Mouse (Mus musculus) kidney, postnatal 14 days (tissue): ENCODE data around the gene Chit1.

Source experiments
- DNase-seq: peaks from one replicate; pipeline ENCODE4 v3.0.0; 2022; ENCODE audit warnings: mixed read lengths

The Chit1 gene

GRCm38 (mm10) chr1:134099516-134100235 is 11.4 kb upstream of the Chit1 start:
- peak; percentile 69 for DNase-seq

GRCm38 (mm10) chr1:134100401-134100800 is 10.6 kb upstream of the Chit1 start:
- no peak for DNase-seq

- DNase-seq: no peak
Measured at GRCm38 (mm10) chr1:134100928-134101327, 10.1 kb upstream of the Chit1 start.

GRCm38 (mm10) chr1:134101593-134101992 is 9.4 kb upstream of the Chit1 start:
- no peak for DNase-seq

- no peak for DNase-seq
Measured at GRCm38 (mm10) chr1:134103861-134104260, 7.2 kb upstream of the Chit1 start.

DNA sequence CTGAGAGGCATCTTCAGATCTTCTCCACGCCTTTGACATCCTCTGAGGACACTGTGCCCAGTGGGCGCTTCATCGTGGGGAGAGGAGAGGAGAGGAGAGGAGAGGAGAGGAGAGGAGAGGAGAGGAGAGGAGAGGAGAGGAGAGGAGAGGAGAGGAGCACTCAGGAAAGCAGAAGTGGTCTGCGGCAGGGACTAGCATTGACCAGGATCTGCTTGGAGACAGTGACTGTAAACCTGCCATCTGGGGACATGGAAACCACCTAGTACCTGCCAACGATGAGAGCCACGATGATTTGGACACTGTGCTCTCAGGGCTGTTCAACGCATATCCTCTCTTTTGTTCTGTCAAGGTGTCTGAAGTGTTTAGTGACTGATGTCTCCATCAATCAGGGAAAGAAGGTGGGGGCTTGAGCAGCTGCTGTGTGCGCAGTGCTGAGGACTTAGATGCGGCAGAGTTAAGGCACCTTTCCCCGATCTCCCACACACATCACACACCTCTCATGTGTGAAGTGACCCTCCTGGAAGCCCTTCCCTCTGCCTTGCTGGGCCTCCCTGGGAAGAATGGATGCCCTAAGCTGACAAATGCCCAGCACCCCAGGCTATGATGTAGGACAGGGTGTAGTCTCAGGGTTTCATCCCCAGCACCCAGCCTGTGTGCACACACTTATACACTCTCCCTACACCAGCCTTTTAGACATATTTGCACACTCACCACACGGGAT is 5.8 kb upstream of the Chit1 start:
- no peak for DNase-seq

DNA sequence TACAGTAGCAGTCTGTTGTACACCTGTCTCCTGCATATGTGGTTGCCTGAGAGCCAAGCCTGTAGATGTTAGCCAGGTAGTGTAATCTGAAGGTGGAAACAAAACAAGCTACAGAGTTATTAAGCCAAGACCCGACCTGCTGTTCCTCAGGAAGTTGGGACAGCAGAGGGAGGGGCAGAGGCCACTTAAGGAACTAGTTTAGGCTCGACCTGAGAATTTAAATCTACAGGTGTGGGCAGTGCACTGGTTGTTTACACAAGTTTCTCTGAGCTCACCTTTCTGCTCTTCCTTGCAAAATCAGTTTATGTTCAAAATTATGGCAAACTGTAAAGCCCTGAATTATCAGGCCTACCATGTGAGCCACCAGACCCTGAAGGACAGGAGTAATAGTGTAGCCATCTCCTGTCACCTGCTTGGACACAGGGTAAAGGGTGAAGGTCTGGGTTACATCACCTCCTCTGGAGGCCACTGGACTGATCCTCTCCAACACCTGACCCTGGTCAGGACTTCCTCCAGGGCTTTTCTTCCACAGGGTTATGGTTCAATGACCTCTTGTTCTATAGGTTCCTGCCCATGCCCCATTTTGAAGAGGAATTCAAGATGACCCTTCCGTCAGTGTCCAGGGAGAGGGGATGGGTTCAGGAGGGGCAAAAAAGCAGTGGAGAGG is 5.1 kb upstream of the Chit1 start:
- no peak for DNase-seq

GRCm38 (mm10) chr1:134106719-134107118 is 4.3 kb upstream of the Chit1 start:
- DNase-seq: peak; percentile 80

DNA sequence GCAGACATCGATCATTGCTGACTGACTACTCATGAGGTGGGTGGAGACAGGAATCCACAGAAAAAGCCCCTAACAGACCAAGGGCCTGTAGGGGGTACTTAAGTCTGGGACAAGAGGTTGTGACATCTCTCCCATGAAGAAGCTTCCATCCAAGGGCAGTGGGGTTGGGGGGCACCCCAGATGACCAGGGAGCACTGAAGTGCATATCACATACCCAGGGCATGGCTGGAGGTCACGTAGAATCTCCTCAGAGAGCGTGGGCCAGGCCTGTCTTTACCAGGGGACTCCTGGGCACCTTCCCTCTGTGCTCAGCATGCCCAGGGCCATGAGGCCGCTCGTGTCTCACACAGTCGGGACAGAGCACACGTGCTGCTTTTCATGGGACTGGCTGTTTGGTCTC is 3.3 kb upstream of the Chit1 start:
- DNase-seq: no peak

- DNase-seq: no peak
Measured at GRCm38 (mm10) chr1:134110015-134110414, 1.0 kb upstream of the Chit1 start.

DNA sequence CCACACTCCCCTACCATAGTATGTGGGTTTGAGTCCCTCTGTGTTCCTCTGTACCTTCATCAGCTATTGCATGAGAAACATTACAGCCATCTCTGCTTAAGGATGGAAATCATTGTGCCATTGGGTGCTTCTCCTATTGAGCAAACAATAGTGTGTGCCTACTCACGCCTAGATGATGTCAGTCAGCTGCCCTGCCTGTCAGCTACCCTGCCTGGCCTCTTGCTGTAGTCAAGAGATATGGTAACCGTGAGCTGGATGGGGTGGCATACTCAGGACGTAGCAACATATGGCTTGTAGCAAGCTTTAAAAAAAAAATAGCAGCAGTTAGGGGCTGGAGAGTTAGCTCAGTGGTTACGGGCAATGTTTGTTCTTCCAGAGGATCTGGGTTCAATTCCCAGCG is 593 bp upstream of the Chit1 start:
- no peak for DNase-seq

DNA sequence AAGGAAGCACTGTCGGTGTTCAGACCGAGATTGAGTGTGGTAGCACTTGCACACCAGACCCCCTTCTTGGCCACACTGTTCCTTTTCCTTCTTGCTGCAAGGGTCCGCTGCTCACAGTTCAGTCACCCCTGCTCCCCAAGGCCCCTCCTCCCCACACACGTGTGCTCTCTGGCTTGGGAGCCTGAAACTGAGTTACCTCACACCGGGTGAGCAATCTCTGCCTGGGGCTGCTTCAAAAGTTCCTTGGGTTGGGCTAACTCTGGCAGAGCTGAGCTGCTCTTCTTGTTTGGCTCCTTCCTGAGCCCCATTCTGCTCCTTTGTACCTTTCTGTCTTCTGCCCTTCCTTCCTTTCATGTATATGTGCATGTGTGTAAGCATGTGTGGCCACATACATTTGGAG is 2.5 kb downstream of the Chit1 start:
- no peak for DNase-seq

- DNase-seq: no peak
Measured at GRCm38 (mm10) chr1:134114018-134114417, 3.0 kb downstream of the Chit1 start.

- no peak for DNase-seq
Measured at GRCm38 (mm10) chr1:134114730-134115129, 3.7 kb downstream of the Chit1 start.

- no peak for DNase-seq
Measured at GRCm38 (mm10) chr1:134115424-134115823, 4.4 kb downstream of the Chit1 start.

DNA sequence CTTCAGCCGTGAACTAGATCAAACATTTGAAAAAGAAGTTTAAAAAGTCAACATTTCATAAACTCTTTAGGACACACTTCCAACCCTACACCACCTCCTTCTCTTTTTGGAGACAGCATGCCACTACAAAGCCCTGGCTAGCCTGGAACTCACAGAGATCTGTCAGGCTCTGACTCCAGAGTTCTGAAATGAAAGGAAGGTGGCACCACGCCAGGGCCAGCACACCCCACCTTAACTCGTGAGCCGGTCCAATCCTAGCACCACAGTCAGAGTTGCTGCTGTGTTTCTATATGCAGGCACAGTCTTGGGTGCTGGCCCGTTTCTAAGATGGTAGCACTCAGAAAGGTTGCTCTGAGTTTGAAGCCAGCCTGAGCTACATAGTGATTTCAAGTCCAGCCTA is 6.1 kb downstream of the Chit1 start:
- no peak for DNase-seq

DNA sequence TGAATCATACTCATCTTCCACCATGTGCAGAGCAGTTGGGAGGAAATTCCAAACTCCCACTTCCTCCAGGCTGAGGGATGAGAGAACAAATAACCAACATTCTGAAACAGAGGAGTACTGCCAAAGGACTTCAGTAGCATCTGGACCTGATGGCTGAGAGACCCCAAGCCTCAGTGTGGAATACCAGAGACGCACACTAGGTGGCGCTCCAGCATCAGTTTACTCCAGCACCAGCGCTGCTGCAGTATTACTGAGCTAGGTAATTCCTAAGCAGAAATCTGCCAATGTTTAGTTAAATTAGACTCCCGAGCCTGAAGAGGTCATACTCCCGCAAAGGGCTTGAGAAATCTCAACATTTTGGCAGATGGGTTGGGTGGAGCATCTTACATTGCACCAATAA is 9.1 kb downstream of the Chit1 start:
- DNase-seq: peak; percentile 90

DNA sequence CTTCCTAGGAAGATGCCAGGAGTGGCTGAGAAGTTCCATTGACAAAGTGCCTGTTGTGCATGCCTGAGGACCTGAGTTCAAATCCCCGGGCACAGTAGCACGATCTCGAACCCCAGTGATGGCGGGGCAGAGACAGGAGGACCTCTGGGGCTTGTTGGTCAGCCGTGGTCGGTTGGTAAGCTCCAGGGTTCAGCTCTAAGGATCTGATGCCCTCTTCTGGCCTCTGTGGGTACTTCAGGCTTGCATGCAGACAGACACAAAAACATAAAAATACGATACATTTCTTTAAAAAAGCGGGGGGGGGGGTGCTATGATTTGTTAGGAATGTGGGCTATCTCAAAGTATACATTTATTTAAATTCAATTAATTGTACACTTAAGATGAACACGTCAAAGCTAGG is 11.2 kb downstream of the Chit1 start:
- DNase-seq: no peak

- peak; percentile 63 for DNase-seq
Measured at GRCm38 (mm10) chr1:134133316-134133715, 22.3 kb downstream of the Chit1 start.

- DNase-seq: no peak
Measured at GRCm38 (mm10) chr1:134136351-134136750, 25.3 kb downstream of the Chit1 start.

GRCm38 (mm10) chr1:134138424-134138823 is 27.4 kb downstream of the Chit1 start:
- DNase-seq: no peak

GRCm38 (mm10) chr1:134142363-134142794 is 31.3 kb downstream of the Chit1 start:
- DNase-seq: no peak

- DNase-seq: no peak
Measured at GRCm38 (mm10) chr1:134146066-134146465, 35.0 kb downstream of the Chit1 start.

DNA sequence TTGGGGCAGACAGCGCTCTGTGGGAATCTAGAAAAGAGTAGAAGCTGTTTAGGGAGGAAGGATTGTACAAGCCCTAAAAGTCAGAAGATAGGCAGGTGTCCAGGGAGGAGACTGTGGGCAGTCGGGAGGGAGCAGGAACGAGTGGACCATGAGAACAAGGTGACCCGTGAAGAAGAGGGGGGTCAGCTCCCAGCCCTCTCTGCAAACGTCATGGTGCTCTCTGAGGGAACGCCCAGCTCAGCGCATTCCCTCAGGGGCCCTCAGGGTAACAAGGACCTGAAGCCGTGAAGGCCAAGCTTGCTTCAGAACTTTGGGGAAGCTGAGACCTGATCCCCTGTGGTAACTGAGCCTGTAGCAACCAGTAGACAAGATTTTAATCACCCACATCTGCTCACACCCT is 39.0 kb downstream of the Chit1 start:
- no peak for DNase-seq
